Mouse (Mus musculus) kidney, adult 2 months (tissue): ENCODE data around the gene Hoxa1. TPM values are rescaled to one million over a fixed set of nuclear protein-coding genes. Genes with fewer than 3 reads are reported as not detected.
A peak's percentile ranks its signal among the peaks of the same experiment; 100 is the strongest.

Source experiments
- DNase-seq: peaks from one replicate; pipeline ENCODE4 v3.0.0; 2021
- H3K27ac ChIP-seq: fragments of 200-500 bp; 2 replicates; pipeline ENCODE4 v1.5.1; 2012; ENCODE audit warnings: low read depth, low read length, control low read depth, inconsistent platforms; ENCODE audit not compliant: insufficient read depth
- H3K27me3 ChIP-seq: fragments of 200-500 bp; replicated peaks from 2 replicates; pipeline ENCODE4 v1.6.1; 2012; ENCODE audit warnings: mild to moderate bottlenecking, moderate library complexity, low read length, inconsistent platforms; ENCODE audit not compliant: control insufficient read depth, insufficient read depth
- H3K36me3 ChIP-seq: fragments of 200-500 bp; 2 replicates; pipeline ENCODE4 v1.6.1; 2012; ENCODE audit warnings: mild to moderate bottlenecking, moderate library complexity, low read length, inconsistent platforms; ENCODE audit not compliant: control insufficient read depth, insufficient read depth
- H3K4me1 ChIP-seq: fragments of 200-500 bp; 2 replicates; pipeline ENCODE4 v1.6.1; 2011; ENCODE audit warnings: low read length; ENCODE audit not compliant: control insufficient read depth, insufficient read depth
- H3K4me3 ChIP-seq: fragments of 200-500 bp; 2 replicates; pipeline ENCODE4 v1.5.1; 2011; ENCODE audit warnings: mild to moderate bottlenecking, low read depth, low read length, control low read depth; ENCODE audit not compliant: insufficient read depth
- CTCF ChIP-seq: fragments of 200-500 bp; conservative IDR thresholded peaks from 2 replicates; pipeline ENCODE4 v1.5.1; 2011; ENCODE audit warnings: low read depth, mild to moderate bottlenecking, control low read depth, low read length, moderate library complexity, mixed read lengths; ENCODE audit not compliant: insufficient read depth, insufficient read length
- POLR2A ChIP-seq: fragments of 200-500 bp; IDR thresholded peaks from one replicate; pipeline ENCODE4 v1.6.1; 2011; ENCODE audit warnings: low read depth, low read length, control low read depth
- WGBS: fragments of 180-500 bp; shearing (Covaris S2); methylation state at CpG from one replicate; pipeline ENCODE4 v1.1.7; 2018; 5-methylcytosine and 5-hydroxymethylcytosine counted together
- polyA plus RNA-seq: library from polyadenylated mRNA; depleted of rRNA; stranded (reverse); fragments of >200 nt; gene quantifications from 2 replicates; pipeline ENCODE4 v1.2.3, GENCODE M21; 2012

Gene Hoxa1
- polyA plus RNA-seq, 1 experiment, result 1.3 TPM

DNA sequence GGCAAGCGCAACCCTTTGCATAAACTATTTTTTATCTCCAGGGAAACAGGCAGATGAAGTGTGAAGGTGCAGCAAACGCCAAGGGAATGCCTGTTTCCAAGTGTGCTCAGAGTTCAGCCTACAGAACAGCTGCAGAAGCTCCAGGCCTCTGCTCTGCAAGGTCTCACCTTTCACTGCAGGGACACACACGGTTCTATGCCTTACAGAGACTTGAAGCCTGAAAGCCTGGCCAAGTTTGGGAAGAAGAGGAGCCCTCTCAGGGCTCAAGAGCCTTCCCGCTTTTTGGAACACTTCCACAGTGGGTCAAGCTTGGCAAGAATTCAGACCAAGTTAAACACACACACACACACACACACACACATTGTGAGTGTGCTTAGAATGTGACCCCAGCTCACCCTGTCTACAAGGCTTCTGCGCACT, 31.1 kb upstream of the Hoxa1 start:
- WGBS, result 25% methylated on average over 5 of the region's 5 CpGs
- H3K27me3 ChIP-seq, result no peaks in the 10 kb centered on the region
- H3K36me3 ChIP-seq, result no peaks in the 10 kb centered on the region
- TF ChIP-seq CTCF (no peak), POLR2A (no peak)
- peak; percentile 60 for DNase-seq
- H3K4me1 ChIP-seq, result peaks cover 35% of the 10 kb centered on the region
- H3K27ac ChIP-seq, result 0 out of 2 replicates have a peak overlapping the region, but pooled peaks have one; percentile 1
- H3K4me3 ChIP-seq, result no peak overlapping the region

DNA sequence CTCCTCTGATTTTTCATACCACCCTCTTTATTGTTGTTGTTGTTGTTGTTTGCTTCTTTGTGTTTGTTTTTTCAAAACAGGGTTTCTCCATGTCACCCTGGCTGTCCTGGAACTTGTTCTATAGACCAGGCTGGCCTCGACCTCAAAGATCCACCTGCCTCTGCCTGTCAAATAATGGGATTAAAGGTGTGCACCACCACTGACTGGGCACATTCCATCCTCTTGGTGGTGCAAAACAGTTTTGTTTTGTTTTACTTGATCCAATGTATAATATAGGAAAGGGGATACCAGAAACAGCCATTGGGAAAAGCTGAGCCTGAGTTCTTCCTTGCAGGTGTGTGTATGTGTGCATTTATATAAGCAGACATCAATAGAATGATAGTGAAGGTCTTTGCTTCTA, 28.4 kb upstream of the Hoxa1 start:
- Histone ChIP-seq H3K4me1 (peaks cover 36% of the 10 kb centered on the region), H3K36me3 (no peaks in the 10 kb centered on the region), H3K4me3 (no peak overlapping the region), H3K27ac (no peak overlapping the region), H3K27me3 (no peaks in the 10 kb centered on the region)
- TF ChIP-seq CTCF (no peak), POLR2A (no peak)
- peak; percentile 25 for DNase-seq
- WGBS, result 60% methylated on average over 1 of the region's 1 CpGs

DNA sequence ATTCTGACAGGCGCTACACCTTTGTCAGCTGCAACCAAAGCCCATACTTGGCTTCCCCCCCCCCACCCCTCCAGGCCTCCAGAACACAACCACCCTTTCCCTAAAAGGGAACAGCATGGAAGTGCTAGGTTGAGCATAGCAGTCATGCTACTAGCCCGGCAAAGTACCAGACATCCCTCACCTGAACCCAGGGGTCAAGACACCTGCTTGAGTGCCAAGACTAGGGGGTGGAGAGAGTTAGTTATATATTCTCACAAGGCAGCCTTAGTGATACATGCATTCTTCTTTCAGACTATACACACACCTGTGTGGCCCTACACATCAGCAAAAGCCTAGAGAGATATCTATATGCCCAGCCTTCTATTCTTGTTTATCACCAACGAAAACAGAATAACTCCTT, 27.7 kb upstream of the Hoxa1 start:
- Histone ChIP-seq H3K27ac (no peak overlapping the region), H3K36me3 (no peaks in the 10 kb centered on the region), H3K4me3 (no peak overlapping the region), H3K4me1 (peaks cover 41% of the 10 kb centered on the region), H3K27me3 (no peaks in the 10 kb centered on the region)
- WGBS, result 31% methylated on average over 3 of the region's 3 CpGs
- peak; percentile 56 for DNase-seq
- no peak for TF ChIP-seq POLR2A
- TF ChIP-seq CTCF, result no peak

DNA sequence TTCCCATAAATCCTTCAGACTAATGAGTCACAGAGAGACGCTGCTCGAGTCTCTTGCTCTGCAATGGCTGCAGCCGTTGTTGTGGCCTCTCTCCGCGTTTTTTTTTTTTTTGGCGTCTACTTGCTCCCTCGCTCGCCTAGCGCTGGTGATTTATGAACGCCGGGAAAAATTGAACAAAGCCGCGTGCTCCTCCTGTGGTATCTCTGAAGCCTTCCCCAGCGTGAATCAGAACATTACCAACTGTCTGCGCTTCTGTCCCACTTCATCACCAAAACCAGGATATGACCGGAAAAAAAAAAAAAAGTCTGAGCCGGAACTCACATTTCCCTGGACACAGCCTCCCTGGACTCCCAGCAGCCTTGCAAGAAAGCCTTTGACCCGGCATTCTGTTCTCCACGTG, 27.1 kb upstream of the Hoxa1 start:
- Histone ChIP-seq H3K27me3 (no peaks in the 10 kb centered on the region), H3K4me3 (no peak overlapping the region), H3K27ac (no peak overlapping the region), H3K4me1 (peaks cover 37% of the 10 kb centered on the region), H3K36me3 (no peaks in the 10 kb centered on the region)
- WGBS, result 16% methylated on average over 19 of the region's 19 CpGs
- DNase-seq, result peak; percentile 72
- TF ChIP-seq POLR2A, result no peak
- no peak for TF ChIP-seq CTCF

DNA sequence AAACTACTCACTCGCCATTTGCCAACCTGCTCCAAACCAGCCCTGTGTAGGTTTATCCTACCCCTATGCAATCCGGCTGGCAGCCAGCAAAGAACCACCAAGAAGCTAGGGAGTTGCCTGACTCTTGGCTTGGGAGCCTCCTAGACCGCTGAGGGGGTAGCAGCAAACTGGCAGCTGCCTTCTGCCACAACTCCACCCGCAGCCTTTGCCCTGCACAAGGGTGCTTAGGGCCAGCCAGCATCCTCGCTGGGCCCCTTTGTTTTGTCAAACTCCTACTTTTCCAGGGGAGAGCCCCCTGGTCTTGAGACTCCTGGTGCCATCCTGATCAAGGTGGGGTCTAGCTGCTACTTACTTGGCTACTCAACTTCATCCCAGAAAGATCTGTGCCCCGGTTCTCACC, 26.6 kb upstream of the Hoxa1 start:
- peaks cover 35% of the 10 kb centered on the region for H3K4me1 ChIP-seq
- 42% methylated on average over 6 of the region's 6 CpGs for WGBS
- H3K4me3 ChIP-seq, result no peak overlapping the region
- TF ChIP-seq POLR2A, result no peak
- no peak for TF ChIP-seq CTCF
- no peaks in the 10 kb centered on the region for H3K27me3 ChIP-seq
- peak; percentile 47 for DNase-seq
- no peaks in the 10 kb centered on the region for H3K36me3 ChIP-seq
- no peak overlapping the region for H3K27ac ChIP-seq

DNA sequence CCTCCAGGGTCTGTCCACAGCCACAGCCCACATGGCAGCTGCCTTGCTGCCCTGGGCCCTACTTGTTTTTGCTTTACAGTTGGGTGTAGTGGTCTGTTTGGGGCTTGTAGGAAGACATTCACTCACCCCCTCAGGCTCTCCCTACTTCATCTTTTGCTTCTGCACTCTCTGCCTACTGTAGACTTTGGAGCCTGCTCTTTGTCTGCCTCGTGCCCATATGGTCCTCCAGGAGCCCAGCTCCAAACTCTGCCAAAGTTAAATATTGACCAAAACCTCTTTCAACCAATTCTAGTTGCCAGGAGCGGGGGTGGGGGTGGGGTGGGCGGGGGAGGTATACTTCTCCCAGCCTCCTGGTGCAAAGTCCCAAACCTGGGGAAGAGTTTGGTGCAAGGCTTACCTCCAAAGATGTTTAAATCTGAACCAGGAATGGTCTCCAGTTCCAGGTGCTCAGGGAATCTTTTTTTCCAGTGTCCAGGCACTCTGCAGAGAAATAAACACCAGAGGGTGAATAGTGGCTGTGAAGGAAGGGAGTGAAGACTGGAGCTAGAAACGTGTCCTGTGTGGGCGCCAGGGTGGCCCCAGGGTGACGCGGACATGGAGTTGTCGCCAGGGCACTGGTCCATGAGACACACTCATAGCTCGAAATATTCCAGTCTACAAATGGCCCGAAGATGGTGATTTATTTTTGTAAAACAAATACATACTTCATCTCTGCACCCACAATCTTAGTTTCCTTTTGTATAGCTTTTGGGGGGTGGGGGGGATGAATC, 25.4 kb upstream of the Hoxa1 start:
- Histone ChIP-seq H3K36me3 (no peaks in the 10 kb centered on the region), H3K4me3 (no peak overlapping the region), H3K27ac (peak overlapping the region; percentile 67), H3K4me1 (peaks cover 38% of the 10 kb centered on the region), H3K27me3 (no peaks in the 10 kb centered on the region)
- peak; percentile 92 for DNase-seq
- 38% methylated on average over 10 of the region's 10 CpGs for WGBS
- no peak for TF ChIP-seq CTCF
- TF ChIP-seq POLR2A, result no peak

DNA sequence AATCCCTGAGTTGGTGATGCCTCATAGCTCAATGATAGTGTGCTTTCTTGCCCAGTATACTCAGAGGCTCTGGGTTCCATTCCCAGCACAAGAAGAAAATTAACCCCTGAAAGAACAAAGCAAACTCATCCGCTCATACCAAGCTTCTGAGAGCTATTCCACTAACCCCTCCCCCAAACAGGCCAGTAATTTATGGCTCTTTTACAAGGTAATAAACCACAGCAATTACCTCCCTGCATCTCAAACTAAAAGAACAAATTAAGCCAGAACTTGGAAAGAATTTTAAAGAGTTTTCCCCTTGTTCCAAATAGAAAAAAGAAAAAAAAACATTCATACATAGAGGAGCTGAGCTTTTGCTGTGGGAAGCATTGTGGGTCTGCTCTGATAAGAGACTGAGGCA, 24.7 kb upstream of the Hoxa1 start:
- DNase-seq, result no peak
- 21% methylated on average over 1 of the region's 1 CpGs for WGBS
- H3K27me3 ChIP-seq, result no peaks in the 10 kb centered on the region
- TF ChIP-seq POLR2A (no peak), CTCF (no peak)
- H3K36me3 ChIP-seq, result no peaks in the 10 kb centered on the region
- peaks cover 42% of the 10 kb centered on the region for H3K4me1 ChIP-seq
- no peak overlapping the region for H3K4me3 ChIP-seq
- peak overlapping the region; percentile 66 for H3K27ac ChIP-seq

DNA sequence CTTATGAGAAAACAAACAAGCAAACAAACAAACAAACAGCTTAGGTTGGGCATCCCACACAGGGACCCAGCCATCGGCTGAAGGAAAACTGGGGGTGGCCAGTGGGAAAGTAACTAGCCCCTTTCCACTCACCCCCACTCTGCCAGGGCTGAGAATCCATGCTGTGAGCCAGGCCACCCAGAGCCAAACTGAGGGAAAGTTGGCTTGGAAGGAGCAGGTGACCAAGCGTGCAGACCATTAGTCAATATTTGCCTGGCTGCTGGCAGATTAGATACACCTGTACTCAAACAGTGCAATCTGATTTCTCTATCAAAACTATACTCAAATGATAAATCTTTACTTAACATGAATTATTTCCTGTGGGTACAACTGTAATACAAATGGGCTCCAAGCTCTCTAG, 23.9 kb upstream of the Hoxa1 start:
- 46% methylated on average over 2 of the region's 2 CpGs for WGBS
- Histone ChIP-seq H3K36me3 (no peaks in the 10 kb centered on the region), H3K27ac (no peak overlapping the region; the same call in 1 of the 2 replicates), H3K4me3 (no peak overlapping the region), H3K27me3 (no peaks in the 10 kb centered on the region), H3K4me1 (peaks cover 44% of the 10 kb centered on the region)
- DNase-seq, result peak; percentile 77
- no peak for TF ChIP-seq POLR2A
- TF ChIP-seq CTCF, result no peak
